Comparison of ENCODE assay signal across 20 mouse cellular contexts in genomic region chr13:38515431-38515830, GRCm38 (mm10). TPM values are rescaled to one million over a fixed set of nuclear protein-coding genes. Genes with fewer than 3 reads are reported as not detected.
DNase-seq lines count a peak whose midpoint lies in the region; ATAC-seq and TF ChIP-seq lines count a peak whose summit lies in the region.
"Had no signal": no experiment of that assay in that cellular context is flagged by ENCODE, and none has a peak within 500 bp of the region (broad histone marks: within the 10 kb centered on the region; RNA-seq: fewer than 3 reads in every experiment).

No protein-coding gene starts in this region.

- no peak for TF ChIP-seq EP300 in stomach, postnatal 0 days (optimal IDR thresholded peaks at IDR 0.05)

- H3K36me3 ChIP-seq in liver, embryonic 16.5 days (ENCODE audit: control insufficient read depth, insufficient read depth): peaks cover 11% of the 10 kb centered on the region
- H3K36me3 ChIP-seq in liver, embryonic 12.5 days: peaks cover 89% of the 10 kb centered on the region
- peaks cover 26% of the 10 kb centered on the region for H3K36me3 ChIP-seq in intestine, embryonic 16.5 days (ENCODE audit: control insufficient read depth, insufficient read depth, low read length)
- peaks cover 69% of the 10 kb centered on the region for H3K36me3 ChIP-seq in kidney, embryonic 16.5 days (ENCODE audit: insufficient read depth, low read length)
- H3K36me3 ChIP-seq in stomach, postnatal 0 days (ENCODE audit: control insufficient read depth, insufficient read depth, low read length): peaks cover 11% of the 10 kb centered on the region
- peaks cover 61% of the 10 kb centered on the region for H3K36me3 ChIP-seq in hindbrain, embryonic 13.5 days

- 65% methylated on average over 2 of the region's 2 CpGs for WGBS in liver, embryonic 16.5 days (ENCODE audit: insufficient replicate concordance)
- WGBS in liver, embryonic 12.5 days (ENCODE audit: insufficient replicate concordance): 78% methylated on average over 2 of the region's 2 CpGs
- WGBS in intestine, embryonic 16.5 days: 63% methylated on average over 2 of the region's 2 CpGs
- 87% methylated on average over 2 of the region's 2 CpGs for WGBS in kidney, embryonic 16.5 days
- WGBS in stomach, postnatal 0 days: 55% methylated on average over 2 of the region's 2 CpGs
- 91% methylated on average over 2 of the region's 2 CpGs for WGBS in hindbrain, embryonic 13.5 days

- no peak overlapping the region for H3K9ac ChIP-seq in liver, embryonic 16.5 days (ENCODE audit: low read depth, low read length)
- no peak overlapping the region for H3K9ac ChIP-seq in liver, embryonic 12.5 days
- H3K9ac ChIP-seq in intestine, embryonic 16.5 days (ENCODE audit: low read depth, low read length): no peak overlapping the region
- H3K9ac ChIP-seq in kidney, embryonic 16.5 days (replicated peaks; ENCODE audit: low read length): no peak overlapping the region
- H3K9ac ChIP-seq in stomach, postnatal 0 days (ENCODE audit: low read length): no peak overlapping the region
- no peak overlapping the region for H3K9ac ChIP-seq in hindbrain, embryonic 13.5 days
- H3K9ac ChIP-seq: forebrain, embryonic 15.5 days; hindbrain, embryonic 12.5 days; limb, embryonic 13.5 days; midbrain, embryonic 12.5 days had no signal

- H3K4me2 ChIP-seq in liver, embryonic 16.5 days (ENCODE audit: low read depth, low read length): no peak overlapping the region
- no peak overlapping the region for H3K4me2 ChIP-seq in liver, embryonic 12.5 days
- no peak overlapping the region for H3K4me2 ChIP-seq in intestine, embryonic 16.5 days (ENCODE audit: low read depth, low read length)
- no peak overlapping the region for H3K4me2 ChIP-seq in kidney, embryonic 16.5 days (replicated peaks; ENCODE audit: low read depth, low read length)
- no peak overlapping the region for H3K4me2 ChIP-seq in stomach, postnatal 0 days (replicated peaks; ENCODE audit: low read depth)
- H3K4me2 ChIP-seq in hindbrain, embryonic 13.5 days: no peak overlapping the region
- H3K4me2 ChIP-seq: forebrain, embryonic 15.5 days; hindbrain, embryonic 12.5 days; limb, embryonic 13.5 days; midbrain, embryonic 12.5 days had no signal

- no peak overlapping the region for H3K27ac ChIP-seq in liver, embryonic 16.5 days (ENCODE audit: low read length)
- no peak overlapping the region for H3K27ac ChIP-seq in liver, embryonic 12.5 days
- no peak overlapping the region for H3K27ac ChIP-seq in intestine, embryonic 16.5 days (ENCODE audit: low read length)
- no peak overlapping the region for H3K27ac ChIP-seq in kidney, embryonic 16.5 days (ENCODE audit: low read length)
- H3K27ac ChIP-seq in stomach, postnatal 0 days (replicated peaks): no peak overlapping the region
- H3K27ac ChIP-seq in hindbrain, embryonic 13.5 days: no peak overlapping the region
- H3K27ac ChIP-seq: forebrain, embryonic 15.5 days; hindbrain, embryonic 12.5 days; layer of hippocampus, adult 2 months; limb, embryonic 13.5 days; midbrain, embryonic 12.5 days had no signal

- ATAC-seq in liver, embryonic 16.5 days (ENCODE audit: low read depth): peak; percentile 79
- ATAC-seq in liver, embryonic 12.5 days: no peak; the same call in 1 of the 2 replicates
- ATAC-seq in intestine, embryonic 16.5 days: peak; percentile 89
- ATAC-seq in kidney, embryonic 16.5 days (ENCODE audit: low FRiP score, low TSS enrichment): 0 out of 2 replicates have a peak, but pooled peaks have one; percentile 51
- ATAC-seq in stomach, postnatal 0 days (ENCODE audit: low FRiP score, low TSS enrichment): peak; percentile 81
- no peak for ATAC-seq in hindbrain, embryonic 13.5 days (ENCODE audit: low FRiP score)
- ATAC-seq: forebrain, embryonic 15.5 days had no signal

- H3K27me3 ChIP-seq in liver, embryonic 16.5 days (ENCODE audit: control insufficient read depth, insufficient read depth, low read depth, low read length): no peaks in the 10 kb centered on the region
- H3K27me3 ChIP-seq in liver, embryonic 12.5 days (replicated peaks): no peaks in the 10 kb centered on the region
- no peaks in the 10 kb centered on the region for H3K27me3 ChIP-seq in intestine, embryonic 16.5 days (replicated peaks; ENCODE audit: control insufficient read depth, insufficient read depth, low read length)
- H3K27me3 ChIP-seq in kidney, embryonic 16.5 days (ENCODE audit: insufficient read depth, low read length): no peaks in the 10 kb centered on the region
- no peaks in the 10 kb centered on the region for H3K27me3 ChIP-seq in stomach, postnatal 0 days (ENCODE audit: control insufficient read depth, insufficient read depth, low read length)
- H3K27me3 ChIP-seq in hindbrain, embryonic 13.5 days: no peaks in the 10 kb centered on the region
- H3K27me3 ChIP-seq: forebrain, embryonic 15.5 days; hindbrain, embryonic 12.5 days; limb, embryonic 13.5 days; midbrain, embryonic 12.5 days had no signal

- TF ChIP-seq CTCF in stomach, postnatal 0 days (IDR thresholded peaks at IDR 0.05; ENCODE audit: low read depth): no peak

- H3K9me3 ChIP-seq in liver, embryonic 16.5 days (replicated peaks; ENCODE audit: control insufficient read depth, low read length): no peaks in the 10 kb centered on the region
- H3K9me3 ChIP-seq in liver, embryonic 12.5 days (replicated peaks): no peaks in the 10 kb centered on the region
- H3K9me3 ChIP-seq in intestine, embryonic 16.5 days (ENCODE audit: control insufficient read depth, low read length): no peaks in the 10 kb centered on the region
- no peaks in the 10 kb centered on the region for H3K9me3 ChIP-seq in kidney, embryonic 16.5 days (ENCODE audit: low read length)
- no peaks in the 10 kb centered on the region for H3K9me3 ChIP-seq in stomach, postnatal 0 days (ENCODE audit: control insufficient read depth, low read length)
- no peaks in the 10 kb centered on the region for H3K9me3 ChIP-seq in hindbrain, embryonic 13.5 days
- H3K9me3 ChIP-seq: forebrain, embryonic 15.5 days; G1E; hindbrain, embryonic 12.5 days; limb, embryonic 13.5 days; midbrain, embryonic 12.5 days had no signal

- peak; percentile 69 for DNase-seq in stomach, postnatal 0 days (ENCODE audit: low spot score)
- DNase-seq in embryo, embryonic 10 days (ENCODE audit: low spot score): no peak
- DNase-seq: cerebellum, postnatal 10 days; heart, adult 18-20 months; lung, postnatal 14 days; right cerebral cortex, adult 18-20 months; spleen, adult 18-20 months; thymus, postnatal 36 days had no signal

- no peaks in the 10 kb centered on the region; the same call in 1 of the 2 replicates for H3K4me1 ChIP-seq in liver, embryonic 16.5 days (ENCODE audit: control insufficient read depth, low read depth, low read length)
- no peaks in the 10 kb centered on the region for H3K4me1 ChIP-seq in liver, embryonic 12.5 days
- H3K4me1 ChIP-seq in intestine, embryonic 16.5 days (ENCODE audit: control insufficient read depth, insufficient read depth, low read length): no peaks in the 10 kb centered on the region
- H3K4me1 ChIP-seq in kidney, embryonic 16.5 days (ENCODE audit: insufficient read depth, low read length): peaks cover 7% of the 10 kb centered on the region; the same call in 1 of the 2 replicates
- H3K4me1 ChIP-seq in stomach, postnatal 0 days (replicated peaks; ENCODE audit: control insufficient read depth, insufficient read depth): 0 out of 2 replicates have a peak, but pooled peaks cover 2% of the 10 kb centered on the region
- H3K4me1 ChIP-seq in hindbrain, embryonic 13.5 days (replicated peaks): no peaks in the 10 kb centered on the region
- H3K4me1 ChIP-seq: forebrain, embryonic 15.5 days; hindbrain, embryonic 12.5 days; limb, embryonic 13.5 days; midbrain, embryonic 12.5 days had no signal

- H3K4me3 ChIP-seq in liver, embryonic 16.5 days (ENCODE audit: low read depth, low read length): no peak overlapping the region
- no peak overlapping the region for H3K4me3 ChIP-seq in liver, embryonic 12.5 days
- H3K4me3 ChIP-seq in intestine, embryonic 16.5 days (ENCODE audit: low read length): no peak overlapping the region
- H3K4me3 ChIP-seq in kidney, embryonic 16.5 days (ENCODE audit: low read length): no peak overlapping the region
- H3K4me3 ChIP-seq in stomach, postnatal 0 days (ENCODE audit: low read depth, low read length): no peak overlapping the region
- no peak overlapping the region for H3K4me3 ChIP-seq in hindbrain, embryonic 13.5 days
- H3K4me3 ChIP-seq: forebrain, embryonic 15.5 days; hindbrain, embryonic 12.5 days; layer of hippocampus, adult 2 months; limb, embryonic 13.5 days; midbrain, embryonic 12.5 days; myocyte had no signal

RNA-seq across cellular contexts. Expression of gene Txndc5, which starts 13.2 kb away (rescaled TPM):
- 77.9 and 87.3 TPM in 2 replicates for polyA plus RNA-seq in liver, embryonic 16.5 days (2015; fragmentation: Nextera tagmentation; extraction: Ambion mirVana)
- polyA plus RNA-seq in liver, embryonic 12.5 days (2016; fragmentation: Nextera tagmentation; extraction: Ambion mirVana): 102 and 104 TPM in 2 replicates
- 231 and 239 TPM in 2 replicates for polyA plus RNA-seq in intestine, embryonic 16.5 days (2015; fragmentation: Nextera tagmentation; extraction: Ambion mirVana)
- polyA plus RNA-seq in kidney, embryonic 16.5 days (2015; fragmentation: Nextera tagmentation; extraction: Ambion mirVana): 301 and 313 TPM in 2 replicates
- polyA plus RNA-seq in stomach, postnatal 0 days (2015; fragmentation: Nextera tagmentation; extraction: Ambion mirVana): 181 and 183 TPM in 2 replicates
- polyA plus RNA-seq in hindbrain, embryonic 13.5 days (2015; fragmentation: Nextera tagmentation; extraction: Ambion mirVana): 81.0 and 85.4 TPM in 2 replicates

Comparison
In these comparisons a context has a peak if more than half of its experiments do, and no peak if none do; other contexts are left out.
1. ATAC-seq: peak in liver, embryonic 16.5 days (single experiment), intestine, embryonic 16.5 days (single experiment), kidney, embryonic 16.5 days (single experiment) and stomach, postnatal 0 days (single experiment); none in liver, embryonic 12.5 days (single experiment) and hindbrain, embryonic 13.5 days (single experiment).